Mouse (Mus musculus): ENCODE measurements around the gene Gm20388.

DNA sequence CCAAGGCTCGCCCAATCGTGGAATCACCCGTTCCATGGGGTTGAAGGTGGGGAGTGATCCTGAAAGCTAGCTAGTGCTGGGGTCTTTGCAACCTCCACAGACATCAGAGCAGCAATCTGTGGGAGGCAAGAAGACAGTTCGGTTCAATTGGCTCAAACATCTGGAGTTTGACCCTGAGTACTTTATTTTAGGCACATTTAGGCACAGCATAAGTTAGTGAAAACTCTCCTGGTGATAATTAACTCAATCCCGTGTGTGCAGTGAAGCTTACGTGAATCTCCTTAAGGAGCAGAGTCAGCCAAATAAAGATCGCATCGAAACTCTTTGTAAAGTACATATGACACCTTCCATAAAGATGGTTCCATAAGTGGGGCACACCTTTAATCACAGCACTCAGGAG lies 28.7 kb upstream of the Gm20388 start:
- TF ChIP-seq POLR2A (IDR thresholded peaks at IDR 0.05; ENCODE audit: borderline replicate concordance, control insufficient read depth, low read depth, low read length) (no peak), CTCF (IDR thresholded peaks at IDR 0.05; ENCODE audit: control insufficient read depth, insufficient read depth, low read length) (no peak)

Measured in bone marrow, adult 2 months (tissue).